Mouse (Mus musculus): ENCODE measurements around the gene Nprl3.
"Not testable (repeated sequence)": the region's sequence is repeated elsewhere in the genome, so short reads cannot be mapped to it uniquely, and the experiment has no call there.

- not testable (repeated sequence) for TF ChIP-seq CTCF (IDR thresholded peaks at IDR 0.05; ENCODE audit: borderline replicate concordance, control insufficient read depth, extremely low read depth, insufficient read depth, low read length, poor library complexity); POLR2A (IDR thresholded peaks at IDR 0.05; ENCODE audit: control insufficient read depth, extremely low read depth, insufficient read depth, low read length, poor library complexity)
These were observed 17.1 kb upstream of the Nprl3 start for GRCm38 (mm10) chr11:32284582-32284981.

Data from thymus, adult 2 months (tissue).